Mouse (Mus musculus): ENCODE data around the gene Cntnap2.
"Not testable (repeated sequence)": the region's sequence is repeated elsewhere in the genome, so short reads cannot be mapped to it uniquely, and the experiment has no call there.

Gene Cntnap2

DNA sequence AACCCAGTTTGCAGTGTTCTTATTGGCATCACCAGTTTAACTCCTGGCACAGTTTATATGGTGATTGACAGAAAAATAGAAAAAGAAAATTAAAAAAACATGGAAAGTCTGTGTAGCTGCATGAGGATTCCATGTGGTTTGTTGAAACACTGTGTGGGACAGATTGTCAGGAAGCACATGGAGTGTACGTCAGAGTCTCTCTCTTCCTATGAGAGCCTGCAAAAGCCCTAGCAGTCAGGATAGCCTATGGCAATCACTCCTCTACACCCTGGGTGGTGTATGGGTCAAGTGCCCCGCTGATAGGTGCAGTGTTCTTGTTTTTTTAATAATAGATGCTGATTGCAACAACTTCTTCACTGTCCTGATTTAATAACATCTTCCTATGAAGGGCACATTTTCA lies 2123.1 kb downstream of the Cntnap2 start:
- no peak for DNase-seq

DNA sequence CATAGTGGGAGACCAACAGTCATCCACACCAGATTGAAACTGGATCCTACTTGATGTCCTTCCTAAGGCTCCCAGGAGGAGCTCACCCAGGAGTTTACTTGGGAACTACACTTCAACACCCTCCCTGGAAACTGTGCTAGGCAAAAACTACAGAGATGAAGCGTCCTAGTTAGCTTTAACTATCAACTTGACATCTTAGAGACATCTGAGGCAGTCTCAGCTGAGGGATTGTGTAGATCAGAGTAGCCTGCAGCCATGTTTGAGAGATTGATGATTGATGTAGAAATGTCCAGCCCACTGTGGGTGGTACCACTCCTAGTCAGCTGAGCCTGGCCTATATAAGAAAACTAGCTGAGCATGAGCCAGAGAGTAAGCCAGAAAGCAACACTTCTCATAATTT lies 2123.6 kb downstream of the Cntnap2 start:
- DNase-seq: no peak

DNA sequence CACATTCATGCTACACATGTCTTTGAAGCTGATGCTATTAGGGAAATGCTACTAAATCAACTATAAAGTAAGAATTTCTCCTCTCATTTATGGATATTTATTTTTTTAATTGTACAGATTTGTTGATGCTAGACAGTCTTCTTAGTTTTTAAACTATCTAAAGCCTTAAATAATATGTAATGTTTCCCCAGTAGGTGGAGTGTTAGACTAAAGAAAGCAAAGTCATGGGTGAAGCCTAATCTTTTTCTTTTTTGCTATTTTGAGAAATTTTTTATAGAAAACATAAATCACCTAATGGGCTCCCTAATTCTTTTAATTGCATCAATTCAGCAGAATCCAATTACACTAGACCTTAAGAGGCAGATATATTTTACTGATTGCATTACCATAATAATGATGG lies 2124.7 kb downstream of the Cntnap2 start:
- DNase-seq: not testable (repeated sequence)

DNA sequence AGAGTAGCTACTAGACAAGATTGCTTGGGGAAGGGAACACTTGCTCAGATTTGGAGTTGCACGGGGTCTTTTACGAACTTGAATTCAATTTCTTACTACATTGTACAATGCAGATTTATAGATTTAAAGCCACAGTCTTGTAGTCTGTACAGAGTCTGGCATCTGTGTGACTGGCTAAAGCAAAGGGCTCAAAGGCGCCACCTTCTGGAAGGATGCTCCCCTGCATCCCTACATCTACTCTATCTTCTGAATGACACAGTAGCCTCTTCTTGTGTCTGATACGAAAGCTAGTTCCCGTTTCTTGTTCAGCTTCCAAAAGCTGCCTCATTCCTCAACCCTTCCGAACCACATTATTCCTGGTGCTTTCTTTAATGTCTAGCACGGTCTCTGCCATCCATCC lies 2129.0 kb downstream of the Cntnap2 start:
- DNase-seq: no peak

DNA sequence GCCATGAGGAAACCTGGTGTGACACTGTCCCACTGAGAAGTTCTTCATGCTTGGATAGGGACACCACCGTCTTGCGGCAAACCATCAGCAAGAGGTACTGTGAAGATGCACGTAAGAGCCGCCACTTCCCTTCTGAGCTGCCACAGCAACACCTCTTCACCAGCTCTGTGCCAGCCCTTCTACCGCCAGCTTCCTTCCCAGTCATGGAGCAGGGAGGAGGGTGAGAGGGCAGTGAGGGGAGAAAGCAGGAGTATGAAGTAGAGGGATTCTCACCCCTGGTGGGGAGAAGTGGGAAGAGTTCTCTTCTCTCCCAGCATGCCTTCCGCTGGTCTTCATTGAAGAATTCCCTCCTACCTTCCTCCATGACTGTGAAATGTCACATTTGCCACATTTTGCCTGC lies 2129.4 kb downstream of the Cntnap2 start:
- DNase-seq: not testable (repeated sequence)

DNA sequence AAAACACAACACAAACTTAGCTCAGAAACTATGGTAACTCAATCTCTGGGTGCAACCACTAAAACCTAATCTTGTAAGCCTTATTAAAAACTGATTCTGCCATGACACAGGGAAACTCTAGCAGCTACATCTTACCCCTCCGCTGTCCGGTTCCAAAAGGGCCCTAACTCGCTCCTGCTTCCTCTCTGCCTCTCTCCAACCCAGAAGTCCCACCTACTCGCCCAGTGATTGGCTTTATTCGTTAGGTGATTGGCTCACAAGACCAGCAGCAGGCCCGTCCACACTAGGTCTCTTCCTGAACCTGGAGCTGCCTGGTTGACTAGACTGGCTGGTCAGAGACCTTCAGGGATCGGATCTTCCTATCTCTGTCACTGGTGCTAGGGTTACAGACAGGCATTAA lies 2131.1 kb downstream of the Cntnap2 start:
- no peak for DNase-seq

DNA sequence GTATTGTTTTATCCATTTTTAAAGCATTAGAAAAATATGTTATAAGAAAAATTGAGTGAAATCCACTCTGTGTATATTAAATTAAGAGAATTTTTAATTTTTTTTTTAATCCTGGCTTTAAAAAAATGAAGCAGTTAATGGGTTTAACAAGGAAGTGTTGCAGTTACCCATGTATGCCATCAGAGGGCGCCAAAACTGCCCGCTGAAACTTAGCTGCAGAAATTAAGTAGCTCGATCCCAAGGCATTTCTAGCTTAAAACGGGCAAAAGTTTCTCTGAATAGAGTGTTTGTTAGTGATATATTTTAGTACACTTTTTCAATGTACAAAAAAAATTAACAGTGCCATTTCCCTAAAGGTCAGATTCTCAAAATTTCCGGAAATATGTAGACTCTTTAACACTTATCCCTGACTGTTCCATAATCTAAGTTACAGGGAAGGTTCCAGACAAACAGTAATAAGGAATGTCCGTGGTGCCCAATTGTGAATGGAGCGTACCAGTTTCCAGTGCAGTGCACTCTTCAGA lies 2132.2 kb downstream of the Cntnap2 start:
- DNase-seq: no peak

DNA sequence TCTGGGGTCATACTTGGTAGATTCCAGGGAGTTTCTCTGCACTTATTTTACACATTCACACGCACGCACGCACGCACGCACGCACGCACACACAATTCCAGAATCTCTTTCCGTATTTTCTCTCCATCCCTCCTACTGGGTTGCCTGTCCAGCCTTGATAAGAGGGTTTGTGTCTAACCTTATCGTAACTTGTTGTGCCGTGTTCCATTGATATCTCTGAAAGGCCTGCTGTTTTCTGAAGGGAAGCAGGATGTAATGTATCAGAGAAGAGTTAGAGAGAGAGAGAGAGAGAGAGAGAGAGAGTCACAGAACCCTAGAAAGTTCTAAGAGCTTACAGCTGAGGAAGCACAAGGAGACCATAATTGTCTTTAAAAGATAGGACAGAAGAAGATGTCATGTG lies 2132.8 kb downstream of the Cntnap2 start:
- no peak for DNase-seq

DNA sequence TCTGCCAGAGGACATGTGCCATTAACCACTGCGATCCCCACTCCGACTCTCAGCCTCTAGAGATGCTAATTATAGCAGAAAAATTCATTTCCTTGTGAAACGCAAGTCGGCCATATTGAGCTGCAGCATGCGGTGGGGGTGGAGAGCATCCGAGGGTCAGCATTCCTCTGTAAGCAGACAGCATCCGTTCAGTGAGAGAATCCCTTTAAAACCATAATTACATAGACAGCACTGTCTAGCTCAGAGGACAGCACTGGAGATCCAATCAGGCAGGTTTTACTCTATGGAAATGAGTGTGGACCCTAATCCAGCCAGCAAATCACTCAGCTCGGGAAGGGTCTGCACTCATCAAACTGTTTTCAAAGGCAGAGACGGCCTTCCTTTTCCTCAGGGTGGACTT lies 2133.3 kb downstream of the Cntnap2 start:
- no peak for DNase-seq

DNA sequence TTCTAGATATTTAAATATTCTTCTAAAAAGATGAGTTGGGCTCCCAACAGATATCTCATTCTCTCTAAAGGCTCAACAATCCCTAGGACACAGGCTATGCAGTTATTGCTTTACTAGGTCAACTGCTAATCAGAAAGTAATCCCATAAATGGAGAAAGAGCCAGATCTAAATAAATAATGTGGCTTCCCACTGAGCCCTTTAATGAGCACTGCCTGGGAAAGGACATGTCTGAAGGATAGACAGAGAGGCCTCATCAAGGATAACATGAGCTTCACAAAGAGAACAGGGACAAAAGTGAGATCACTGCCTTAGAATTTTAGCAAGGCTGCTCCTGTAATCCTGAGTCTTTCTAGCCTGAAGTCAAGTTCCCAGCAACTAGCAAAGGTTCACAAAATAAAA lies 2138.4 kb downstream of the Cntnap2 start:
- no peak for DNase-seq

DNA sequence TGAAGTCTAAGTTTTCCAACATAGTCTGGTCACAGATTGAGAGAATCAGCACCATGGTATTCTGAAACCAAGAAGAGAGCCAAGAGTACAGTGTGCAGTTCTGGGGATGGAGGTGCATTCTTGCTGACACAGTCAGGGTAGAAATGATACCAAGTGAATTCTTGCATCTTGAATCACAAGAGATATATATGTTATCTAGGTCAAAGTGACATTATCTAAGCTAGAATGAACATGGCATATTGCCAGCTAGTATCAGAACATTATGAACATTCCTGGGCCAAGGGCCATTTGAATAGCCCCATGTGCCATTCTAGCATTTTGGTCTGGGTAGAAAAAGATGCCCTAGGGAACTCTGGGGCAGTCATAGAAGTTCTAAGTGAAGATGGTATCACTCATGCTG lies 2141.5 kb downstream of the Cntnap2 start:
- no peak for DNase-seq

DNA sequence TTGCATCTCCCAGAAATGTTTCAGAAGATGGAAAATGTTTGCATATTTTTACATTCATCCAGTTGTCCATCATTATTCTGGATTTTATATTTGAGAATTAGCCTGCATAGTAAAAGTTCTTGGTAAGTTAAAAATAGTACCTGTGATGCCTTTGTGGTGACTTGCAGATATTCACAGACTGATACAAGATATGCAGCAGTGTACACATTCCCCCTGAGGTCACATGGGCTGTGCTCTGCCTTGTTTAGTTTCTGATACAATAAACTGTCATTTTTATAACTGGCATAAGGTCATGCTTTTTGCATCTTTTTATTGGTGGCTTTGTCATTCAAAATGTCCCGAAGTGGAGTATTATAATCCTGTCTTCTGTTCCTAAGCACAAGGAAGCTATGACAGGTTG lies 2148.9 kb downstream of the Cntnap2 start:
- no peak for DNase-seq

DNA sequence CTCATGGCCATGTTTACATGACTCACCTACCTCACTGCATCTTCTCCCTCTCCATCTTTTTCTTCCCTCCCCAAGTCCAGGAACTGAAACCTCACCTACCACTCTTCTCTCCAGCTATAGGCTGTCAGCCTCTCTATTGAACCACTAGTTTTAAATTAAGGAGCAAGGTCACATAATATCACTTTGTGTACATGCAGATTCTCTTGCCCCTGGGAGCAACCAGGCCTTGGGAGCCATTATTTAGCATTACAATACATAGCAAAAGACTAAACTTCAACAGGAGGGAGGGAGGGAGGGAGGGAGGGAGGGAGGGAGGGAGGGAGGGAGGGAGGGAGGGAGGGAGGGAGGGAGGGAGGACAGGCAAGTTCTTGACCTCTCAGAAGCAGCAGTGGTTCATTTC lies 2155.6 kb downstream of the Cntnap2 start:
- DNase-seq: no peak

DNA sequence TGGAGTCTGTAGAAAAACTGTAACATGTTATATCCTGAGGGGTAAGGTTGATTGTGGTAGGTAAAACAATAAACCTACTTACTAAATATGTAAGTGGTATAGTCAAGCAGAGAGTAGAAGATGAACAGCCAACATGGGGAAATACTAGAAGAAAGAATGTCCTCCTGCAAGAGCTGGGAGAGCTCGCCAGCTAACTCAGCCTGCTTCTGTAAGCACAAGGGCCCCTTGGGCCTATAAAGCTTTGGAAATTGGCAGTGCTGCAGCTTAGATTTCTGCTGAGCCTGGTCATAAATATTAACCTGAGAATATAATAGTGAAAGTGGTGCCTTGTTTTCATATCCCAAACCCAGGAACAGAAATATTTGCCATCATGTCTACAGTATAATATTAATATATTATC lies 2164.4 kb downstream of the Cntnap2 start:
- not testable (repeated sequence) for DNase-seq

DNA sequence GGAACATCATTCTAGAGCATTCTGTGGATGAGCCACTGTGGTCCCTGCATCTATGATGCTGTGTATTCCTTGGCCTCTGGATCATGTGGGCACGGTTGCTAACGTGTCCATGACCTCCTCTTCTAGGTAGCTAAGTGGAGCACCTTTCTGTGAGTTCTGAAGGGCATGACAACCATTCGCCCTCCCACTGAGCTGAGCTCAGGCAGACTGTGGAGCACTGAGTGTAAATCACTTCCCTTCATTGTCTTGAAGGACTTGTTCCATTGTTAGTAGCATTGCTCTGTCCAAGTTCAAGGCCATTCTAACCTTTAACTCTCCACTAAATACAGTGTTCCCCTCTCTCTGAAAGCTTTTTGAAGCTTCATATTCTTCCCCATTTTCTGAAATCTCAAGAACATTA lies 2166.2 kb downstream of the Cntnap2 start:
- not testable (repeated sequence) for DNase-seq

DNA sequence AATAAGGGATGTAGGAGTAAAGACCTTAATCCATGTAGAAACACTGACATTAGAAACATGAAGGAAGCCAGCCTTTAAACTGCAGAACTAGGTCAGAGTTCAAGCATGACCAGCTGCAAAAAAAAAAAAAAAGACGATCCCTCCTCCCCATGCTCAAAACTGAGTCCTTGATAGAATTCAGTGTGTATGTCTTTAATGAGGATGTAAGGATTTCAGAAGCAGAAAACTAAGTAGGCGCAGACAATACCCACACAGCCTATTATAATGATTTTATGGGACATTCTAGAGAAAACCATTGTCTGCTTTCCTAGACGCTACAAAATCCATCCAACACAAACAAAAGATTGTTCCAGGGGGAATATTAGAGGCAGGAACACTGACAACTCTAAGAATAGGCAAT lies 2168.4 kb downstream of the Cntnap2 start:
- DNase-seq: no peak

DNA sequence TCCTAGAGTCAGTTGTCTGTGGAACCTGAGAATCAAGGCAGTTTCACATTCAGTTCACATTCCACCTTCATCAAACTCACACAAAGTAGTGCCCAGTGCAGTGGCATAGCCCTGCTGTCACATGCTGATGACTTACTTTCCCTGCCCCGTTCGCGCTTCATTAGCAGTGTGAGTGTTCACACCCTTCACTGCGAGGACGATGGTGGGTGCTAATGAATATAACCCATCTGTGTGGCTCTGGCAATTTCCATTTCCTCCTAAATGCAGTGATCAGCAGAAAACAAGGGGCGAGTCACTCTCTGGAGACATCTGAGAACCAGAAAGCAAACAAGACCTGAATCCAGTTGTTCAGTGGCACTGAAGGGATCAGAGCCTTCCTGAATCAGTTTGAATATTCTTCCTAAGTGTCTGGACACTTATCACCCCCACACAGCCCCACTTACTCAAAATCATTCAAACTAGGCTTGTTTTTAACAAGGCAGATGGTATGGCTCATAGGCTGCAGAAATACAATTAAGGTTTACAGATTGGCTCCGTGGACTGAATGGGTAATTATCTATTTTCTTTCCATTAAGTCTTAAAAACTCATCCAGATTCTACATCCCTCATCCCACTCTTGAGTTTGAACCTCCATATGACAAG lies 2169.6 kb downstream of the Cntnap2 start:
- no peak for DNase-seq

DNA sequence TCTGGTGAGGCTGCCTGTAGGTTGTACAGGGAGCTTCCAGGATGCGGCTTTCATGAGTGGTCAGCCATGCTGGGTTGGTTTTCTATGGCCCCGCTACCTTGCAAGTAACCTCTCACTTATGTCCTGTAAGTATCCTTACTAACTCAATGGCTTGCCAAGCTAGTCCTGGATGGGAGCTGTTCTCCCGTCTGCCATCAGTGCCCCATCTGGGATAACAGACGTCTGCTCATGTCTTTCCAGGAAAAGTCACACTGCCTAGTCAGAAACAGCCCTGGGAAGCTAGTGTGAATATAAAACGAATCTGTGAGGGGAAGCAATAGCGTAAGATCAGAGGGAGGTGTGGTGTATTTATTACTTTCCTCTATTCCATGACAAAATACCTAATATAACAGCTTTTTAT lies 2172.4 kb downstream of the Cntnap2 start:
- DNase-seq: no peak

DNA sequence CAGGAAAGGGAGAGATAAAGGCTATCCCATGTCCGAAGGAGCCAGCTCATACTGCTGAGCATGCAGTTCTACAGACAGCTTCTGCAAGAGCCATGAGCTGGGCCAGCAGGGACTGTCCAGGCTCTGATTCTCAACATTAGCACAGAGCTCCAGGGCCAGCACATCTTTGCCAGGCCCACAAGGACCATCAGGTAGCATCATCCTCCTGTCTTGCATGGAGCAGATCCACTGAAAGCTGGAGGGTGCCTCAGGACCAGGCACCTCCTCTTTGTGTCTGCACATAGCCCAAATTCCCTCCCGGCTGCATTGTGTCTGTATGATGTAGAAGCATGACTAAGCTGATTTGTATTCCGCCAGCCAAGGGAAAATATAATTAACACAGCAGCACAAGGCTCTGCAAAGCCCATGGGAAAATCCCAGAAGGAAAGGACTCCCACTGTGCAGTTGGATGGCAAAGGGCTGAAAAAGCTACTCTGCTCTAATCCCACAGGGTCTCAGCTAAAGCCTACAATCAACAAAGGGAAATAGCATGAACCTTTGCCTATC lies 2180.3 kb downstream of the Cntnap2 start:
- DNase-seq: no peak

DNA sequence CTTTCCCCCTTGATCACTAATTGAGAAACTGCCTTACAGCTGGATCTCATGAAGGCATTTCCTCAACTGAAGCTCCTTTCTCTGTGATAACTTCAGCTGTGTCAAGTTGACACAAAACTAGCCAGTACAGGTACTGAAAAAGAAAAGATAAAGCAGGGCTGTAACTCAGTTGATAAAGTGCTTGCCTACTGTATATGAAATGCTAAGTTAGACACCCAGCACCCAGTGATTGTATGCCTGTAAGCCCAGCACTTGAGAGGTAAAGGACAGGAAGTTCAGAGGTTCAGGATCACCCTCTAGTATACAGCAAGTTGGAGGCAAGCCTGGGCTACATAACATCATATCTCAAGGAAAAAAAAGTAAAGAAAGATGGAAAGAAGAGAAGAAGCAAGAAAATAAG lies 2182.2 kb downstream of the Cntnap2 start:
- DNase-seq: no peak

DNA sequence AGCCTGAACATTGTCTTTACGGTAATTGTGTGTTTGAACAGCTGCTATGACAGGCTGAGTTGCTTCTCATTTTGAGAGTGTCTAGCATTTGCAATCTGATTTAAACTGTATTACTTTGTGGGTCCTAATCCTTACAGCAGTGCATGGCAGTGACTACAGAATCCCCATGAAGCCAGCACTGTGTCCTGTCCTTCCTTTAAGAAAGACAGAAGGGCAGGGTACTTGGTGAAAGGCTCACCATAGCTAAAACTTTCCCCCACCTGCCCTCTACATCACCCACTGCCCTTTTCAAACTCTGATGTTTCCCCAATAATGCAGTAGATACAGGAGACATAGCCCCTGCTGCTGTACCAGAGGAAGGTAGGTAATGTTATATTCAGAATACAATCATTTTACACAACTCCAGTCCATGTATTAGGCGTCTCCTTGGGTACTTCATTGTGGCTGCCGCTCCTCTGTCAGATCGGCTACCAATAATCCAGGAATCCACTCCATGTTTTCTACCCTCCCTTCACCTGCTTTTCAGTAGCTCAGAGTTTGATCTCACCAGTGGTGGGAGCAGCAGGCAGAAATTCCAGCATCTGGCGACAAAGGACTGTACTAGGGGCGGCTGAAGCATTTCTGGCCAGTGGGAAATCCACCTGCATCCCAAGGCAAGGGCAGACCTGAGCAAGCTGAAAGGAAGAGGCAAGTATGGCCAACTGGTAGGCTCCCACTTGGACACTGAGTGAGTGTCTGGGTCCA lies 2184.9 kb downstream of the Cntnap2 start:
- no peak for DNase-seq

DNA sequence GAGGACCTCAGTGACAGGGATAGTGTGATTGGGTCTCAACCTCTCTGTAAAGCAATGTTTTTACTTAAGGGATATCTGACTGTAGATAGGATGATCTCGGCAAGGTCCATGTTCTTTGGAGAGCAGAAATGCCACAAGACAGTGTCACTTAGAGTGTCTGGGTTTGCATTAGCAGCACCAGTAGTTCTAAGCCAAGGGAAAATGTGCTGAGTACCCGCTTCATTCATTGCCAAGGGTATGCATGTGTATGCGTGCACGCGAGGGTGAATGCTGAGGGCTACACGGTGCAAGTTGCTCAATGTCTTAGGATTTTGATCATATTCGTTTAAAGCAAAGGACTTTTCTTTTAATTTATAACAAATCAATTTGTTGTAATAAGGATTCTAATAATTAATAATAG lies 2185.5 kb downstream of the Cntnap2 start:
- DNase-seq: no peak

DNA sequence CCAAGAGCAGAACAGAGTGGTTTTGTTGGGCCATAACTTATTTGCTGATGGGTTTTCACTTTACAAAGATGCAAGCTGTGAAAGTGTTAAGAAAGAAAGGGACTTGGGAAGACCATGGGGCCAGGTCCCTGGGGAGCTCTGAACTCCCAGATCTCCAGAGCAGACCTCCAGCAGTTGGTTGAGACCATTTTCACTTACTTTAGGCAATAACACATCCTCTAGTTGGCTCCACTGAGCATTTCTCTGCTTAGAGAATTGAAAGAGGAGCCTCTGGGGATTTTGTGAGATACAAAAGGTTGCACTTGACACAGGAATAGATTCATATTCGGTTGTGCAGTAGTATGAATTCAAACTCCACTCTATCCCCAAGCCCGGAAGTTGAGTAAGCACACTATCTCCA lies 2196.1 kb downstream of the Cntnap2 start:
- no peak for DNase-seq

DNA sequence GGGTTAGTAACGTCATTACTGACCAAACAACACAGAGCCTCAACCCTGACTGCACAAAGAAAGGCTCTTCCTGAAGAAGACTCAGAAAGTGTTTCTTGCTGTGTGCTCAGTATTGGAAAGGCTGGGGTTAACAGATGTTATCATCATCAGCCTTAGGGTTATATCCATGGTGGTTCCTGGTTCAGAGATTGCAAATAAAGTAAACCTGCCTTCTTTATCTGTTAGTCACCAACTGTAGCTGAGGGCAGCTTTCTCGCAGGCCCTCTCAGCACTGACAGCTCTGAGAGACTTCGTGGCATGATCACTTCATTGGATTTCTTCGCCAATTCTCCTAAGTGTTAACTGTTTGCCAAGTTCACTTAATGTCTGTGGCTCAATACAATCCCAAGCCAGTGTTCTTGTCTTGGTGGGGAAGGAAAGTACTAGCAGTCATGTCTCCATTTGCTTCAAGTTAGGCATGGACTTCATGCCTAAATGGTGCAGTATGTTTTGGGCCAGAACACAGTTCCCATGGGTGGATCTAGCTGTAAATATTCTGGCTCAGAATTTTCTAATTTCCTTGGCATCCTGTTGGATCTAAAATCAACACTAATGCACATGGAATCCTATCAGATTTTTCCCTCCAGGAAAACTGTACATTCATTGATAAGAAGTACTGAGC lies 2197.2 kb downstream of the Cntnap2 start:
- DNase-seq: no peak
